In genomic region chr10:5823291-5823739, GRCm38 (mm10) we compare ENCODE assay signal across 8 mouse cellular contexts. TPM values are rescaled to one million over a fixed set of nuclear protein-coding genes. Genes with fewer than 3 reads are reported as not detected.
DNase-seq lines count a peak whose midpoint lies in the region; ATAC-seq and TF ChIP-seq lines count a peak whose summit lies in the region.

No protein-coding gene starts in this region.

- peak overlapping the region; percentile 100 for H3ac ChIP-seq in C2C12 (ENCODE audit: control insufficient read depth, insufficient read length, low read depth)

- ATAC-seq in hindbrain, postnatal 0 days: no peak
- no peak for ATAC-seq in midbrain, embryonic 16.5 days

- WGBS in kidney, adult 2 months: under 1% methylated on average over 37 of the region's 37 CpGs
- WGBS in hindbrain, postnatal 0 days: 1% methylated on average over 37 of the region's 37 CpGs
- WGBS in midbrain, embryonic 16.5 days: 1% methylated on average over 34 of the region's 37 CpGs

- TF ChIP-seq CTCF in kidney, adult 2 months (conservative IDR thresholded peaks at IDR 0.05; ENCODE audit: insufficient read depth, insufficient read length, low read depth, low read length): no peak
- TF ChIP-seq CTCF in C2C12 (IDR thresholded peaks at IDR 0.05; ENCODE audit: control insufficient read depth, insufficient read depth, insufficient read length): no peak
- TF ChIP-seq CTCF in cortical plate, adult 2 months (IDR thresholded peaks at IDR 0.05; ENCODE audit: extremely low read depth, insufficient read depth, low read length): no peak
- no peak for TF ChIP-seq CTCF in hindbrain, postnatal 0 days (IDR thresholded peaks at IDR 0.05; ENCODE audit: low read depth)

- no peaks in the 10 kb centered on the region for H3K9me3 ChIP-seq in hindbrain, postnatal 0 days (ENCODE audit: low read length)
- H3K9me3 ChIP-seq in midbrain, embryonic 16.5 days (replicated peaks; ENCODE audit: control insufficient read depth, low read length, poor library complexity, severe bottlenecking): no peaks in the 10 kb centered on the region

- DNase-seq in kidney, adult 2 months: no peak
- DNase-seq in kidney, adult 18-20 months: no peak
- DNase-seq in hindbrain, postnatal 0 days (ENCODE audit: low spot score): no peak
- no peak for DNase-seq in urinary bladder, postnatal 14 days (ENCODE audit: low spot score)
- DNase-seq in thymus, postnatal 36 days: no peak

- no peaks in the 10 kb centered on the region for H3K36me3 ChIP-seq in kidney, adult 2 months (ENCODE audit: control insufficient read depth, insufficient read depth, low read length)
- H3K36me3 ChIP-seq in C2C12 (ENCODE audit: control insufficient read depth, insufficient read depth): peaks cover 29% of the 10 kb centered on the region
- peaks cover 15% of the 10 kb centered on the region; the same call in 1 of the 2 replicates for H3K36me3 ChIP-seq in hindbrain, postnatal 0 days (ENCODE audit: insufficient read depth, low read length)
- H3K36me3 ChIP-seq in midbrain, embryonic 16.5 days (ENCODE audit: control insufficient read depth, insufficient read depth, low read length): peaks cover 4% of the 10 kb centered on the region

- peak overlapping the region; percentile 86 for H3K9ac ChIP-seq in hindbrain, postnatal 0 days (replicated peaks; ENCODE audit: low read length)
- H3K9ac ChIP-seq in midbrain, embryonic 16.5 days (ENCODE audit: low read depth, low read length): peak overlapping the region; percentile 92

- peak overlapping the region; percentile 61 for H3K4me2 ChIP-seq in hindbrain, postnatal 0 days (ENCODE audit: low read depth, low read length)
- peak overlapping the region; percentile 68 for H3K4me2 ChIP-seq in midbrain, embryonic 16.5 days (ENCODE audit: low read length)

- peaks cover 44% of the 10 kb centered on the region for H3K79me2 ChIP-seq in C2C12 (ENCODE audit: control insufficient read depth, insufficient read depth)

- peaks cover 9% of the 10 kb centered on the region; the same call in 1 of the 2 replicates for H3K4me1 ChIP-seq in kidney, adult 2 months (ENCODE audit: control insufficient read depth, insufficient read depth, low read length)
- H3K4me1 ChIP-seq in cortical plate, adult 2 months (ENCODE audit: control insufficient read depth, insufficient read depth, low read length): peaks cover 7% of the 10 kb centered on the region
- H3K4me1 ChIP-seq in hindbrain, postnatal 0 days (ENCODE audit: insufficient read depth, low read length): peaks cover 6% of the 10 kb centered on the region
- peaks cover 14% of the 10 kb centered on the region for H3K4me1 ChIP-seq in midbrain, embryonic 16.5 days (ENCODE audit: control insufficient read depth, insufficient read depth, low read length)

- H3K4me3 ChIP-seq in kidney, adult 2 months (ENCODE audit: insufficient read depth, low read depth, low read length): peak overlapping the region; percentile 95
- H3K4me3 ChIP-seq in C2C12 (ENCODE audit: insufficient read depth, poor library complexity, severe bottlenecking): peak overlapping the region; percentile 86
- H3K4me3 ChIP-seq in cortical plate, adult 2 months (ENCODE audit: insufficient read depth, low read length): peak overlapping the region; percentile 69
- peak overlapping the region; percentile 97 for H3K4me3 ChIP-seq in hindbrain, postnatal 0 days (ENCODE audit: low read length)
- peak overlapping the region; percentile 92 for H3K4me3 ChIP-seq in midbrain, embryonic 16.5 days (ENCODE audit: low read depth, low read length)

- no peaks in the 10 kb centered on the region for H3K27me3 ChIP-seq in kidney, adult 2 months (replicated peaks; ENCODE audit: control insufficient read depth, insufficient read depth, low read length)
- H3K27me3 ChIP-seq in C2C12 (ENCODE audit: control insufficient read depth, insufficient read depth, insufficient read length): peaks cover 3% of the 10 kb centered on the region
- no peaks in the 10 kb centered on the region for H3K27me3 ChIP-seq in hindbrain, postnatal 0 days (ENCODE audit: insufficient read depth, low read length)
- H3K27me3 ChIP-seq in midbrain, embryonic 16.5 days (ENCODE audit: control insufficient read depth, insufficient read depth, low read depth, low read length): no peaks in the 10 kb centered on the region

- H3K79me3 ChIP-seq in C2C12 (ENCODE audit: low read depth): peaks cover 25% of the 10 kb centered on the region

- no peak for TF ChIP-seq POLR2A in kidney, adult 2 months (IDR thresholded peaks at IDR 0.05; ENCODE audit: low read depth, low read length)
- TF ChIP-seq POLR2A in cortical plate, adult 2 months (IDR thresholded peaks at IDR 0.05; ENCODE audit: extremely low read depth, insufficient read depth, low read length): no peak

- peak overlapping the region; percentile 78 for H3K27ac ChIP-seq in kidney, adult 2 months (ENCODE audit: insufficient read depth, low read depth, low read length)
- 0 out of 2 replicates have a peak overlapping the region, but pooled peaks have one; percentile 38 for H3K27ac ChIP-seq in cortical plate, adult 2 months (ENCODE audit: insufficient read depth, low read length)
- peak overlapping the region; percentile 91 for H3K27ac ChIP-seq in hindbrain, postnatal 0 days
- peak overlapping the region; percentile 89 for H3K27ac ChIP-seq in midbrain, embryonic 16.5 days (ENCODE audit: low read length)

TF ChIP-seq in C2C12, 6 proteins besides CTCF, POLR2A, EP300 and RAD21:
- TF ChIP-seq MAX (IDR thresholded peaks at IDR 0.05) (no peak), MYOD1 (IDR thresholded peaks at IDR 0.05; ENCODE audit: control insufficient read depth, insufficient read length, low read depth) (no peak), USF1 (IDR thresholded peaks at IDR 0.05; ENCODE audit: low read depth) (no peak), MYOG (IDR thresholded peaks at IDR 0.05; ENCODE audit: control insufficient read depth, extremely low read depth, insufficient read length) (no peak), CEBPB (IDR thresholded peaks at IDR 0.05; ENCODE audit: low read depth) (no peak), FOSL1 (IDR thresholded peaks at IDR 0.05; ENCODE audit: insufficient read depth, low read length, poor library complexity, severe bottlenecking) (no peak)

RNA-seq across cellular contexts. Expression of gene Mtrf1l, which starts 0.4 kb away (rescaled TPM):
- 1.7 and 2.4 TPM in 2 replicates for polyA plus RNA-seq in kidney, adult 2 months (2012; rRNA removed)
- 2.9 TPM for polyA plus RNA-seq in C2C12 (2012; fragmentation: generic; extraction: Trizol)
- polyA plus RNA-seq in cortical plate, adult 2 months (2012; rRNA removed): 6.6 and 7.0 TPM in 2 replicates
- 7.3 and 12.2 TPM in 2 replicates for total RNA-seq in hindbrain, postnatal 0 days (2014; rRNA removed)
- 8.2 and 8.3 TPM in 2 replicates for polyA plus RNA-seq in hindbrain, postnatal 0 days (2015; fragmentation: Nextera tagmentation; extraction: Ambion mirVana)
- 7.9 and 11.1 TPM in 2 replicates for polyA plus RNA-seq in midbrain, embryonic 16.5 days (2015; fragmentation: Nextera tagmentation; extraction: Ambion mirVana)

RNA-seq across cellular contexts. Expression of gene Fbxo5, which starts 17.9 kb away (rescaled TPM):
- polyA plus RNA-seq in kidney, adult 2 months (2012; rRNA removed): 0.64 and 1.1 TPM in 2 replicates
- polyA plus RNA-seq in C2C12 (2012; fragmentation: generic; extraction: Trizol): 19.9 TPM
- 1.4 and 2.0 TPM in 2 replicates for polyA plus RNA-seq in cortical plate, adult 2 months (2012; rRNA removed)
- 5.3 and 8.0 TPM in 2 replicates for total RNA-seq in hindbrain, postnatal 0 days (2014; rRNA removed)
- polyA plus RNA-seq in hindbrain, postnatal 0 days (2015; fragmentation: Nextera tagmentation; extraction: Ambion mirVana): 10.0 and 12.0 TPM in 2 replicates
- 10.1 and 11.1 TPM in 2 replicates for polyA plus RNA-seq in midbrain, embryonic 16.5 days (2015; fragmentation: Nextera tagmentation; extraction: Ambion mirVana)

Comparison
In these comparisons a context has a peak if more than half of its experiments do, and no peak if none do; other contexts are left out.
1. H3K27ac ChIP-seq: peak in every context shown above with its lines; median percentile 91 in hindbrain, postnatal 0 days; 89 in midbrain, embryonic 16.5 days; 78 in kidney, adult 2 months; 38 in cortical plate, adult 2 months.